Mouse (Mus musculus) intestine, embryonic 15.5 days (tissue): ENCODE measurements around the gene Itgb6. TPM values are rescaled to one million over a fixed set of nuclear protein-coding genes. Genes with fewer than 3 reads are reported as not detected.

Experiments
- ATAC-seq: fragments of 200-750 bp; cut with Nextera tagmentation; 2 replicates; pipeline ENCODE4 v1.8.0; 2017; ENCODE audit warnings: moderate TSS enrichment, moderate library complexity
- H3K27ac ChIP-seq: fragments of 300-500 bp; sonication (generic); 2 replicates; pipeline ENCODE4 v1.5.1; 2015; ENCODE audit warnings: mild to moderate bottlenecking, inconsistent platforms
- H3K27me3 ChIP-seq: fragments of 300-500 bp; sonication (generic); replicated peaks from 2 replicates; pipeline ENCODE4 v1.6.1; 2015; ENCODE audit warnings: inconsistent platforms
- H3K36me3 ChIP-seq: fragments of 300-500 bp; sonication (generic); 2 replicates; pipeline ENCODE4 v1.6.1; 2015; ENCODE audit warnings: inconsistent platforms
- H3K4me1 ChIP-seq: fragments of 300-500 bp; sonication (generic); replicated peaks from 2 replicates; pipeline ENCODE4 v1.6.1; 2015; ENCODE audit warnings: inconsistent platforms
- H3K4me2 ChIP-seq: fragments of 300-500 bp; sonication (generic); replicated peaks from 2 replicates; pipeline ENCODE4 v1.6.1; 2015; ENCODE audit warnings: mild to moderate bottlenecking, inconsistent platforms
- H3K4me3 ChIP-seq: fragments of 300-500 bp; sonication (generic); replicated peaks from 2 replicates; pipeline ENCODE4 v1.5.1; 2015; ENCODE audit warnings: inconsistent platforms
- H3K9ac ChIP-seq: fragments of 300-500 bp; sonication (generic); 2 replicates; pipeline ENCODE4 v1.6.1; 2015; ENCODE audit warnings: inconsistent platforms
- H3K9me3 ChIP-seq: fragments of 300-500 bp; sonication (generic); 2 replicates; pipeline ENCODE4 v1.6.1; 2016; ENCODE audit warnings: inconsistent platforms
- WGBS: fragments of 180-500 bp; shearing (Covaris S2); methylation state at CpG from one replicate; pipeline ENCODE4 v1.1.7; 2015; 5-methylcytosine and 5-hydroxymethylcytosine counted together
- polyA plus RNA-seq: library from polyadenylated mRNA; unstranded; fragments of >200 nt; fragmentation: Nextera tagmentation; extraction: Ambion mirVana; gene quantifications from 2 replicates; pipeline ENCODE4 v1.2.1, GENCODE M21; 2015

Gene Itgb6
- polyA plus RNA-seq, 1 experiment from 2014 or later: 9.0 TPM

DNA sequence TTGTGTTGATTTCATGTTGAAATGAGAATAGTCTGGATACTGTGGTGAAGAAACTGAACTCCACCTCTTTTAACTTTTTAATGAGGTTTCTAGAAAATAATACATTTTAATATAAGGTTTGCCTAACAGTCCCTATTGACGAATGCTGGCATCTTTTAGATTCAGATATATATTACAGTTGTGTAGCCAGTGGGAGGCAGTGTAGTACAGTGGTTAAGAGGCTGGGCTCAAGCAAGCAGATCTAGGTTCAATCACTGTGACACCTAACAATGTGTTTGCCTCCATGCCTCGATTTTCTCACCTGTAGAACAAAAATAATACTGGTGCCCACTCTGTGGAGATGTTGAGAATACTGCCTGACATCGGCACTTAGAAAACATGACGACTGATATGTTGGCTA lies 114.5 kb downstream of the Itgb6 start:
- Histone ChIP-seq H3K27me3 (no peaks in the 10 kb centered on the region), H3K4me3 (no peak overlapping the region), H3K9ac (no peak overlapping the region), H3K4me2 (no peak overlapping the region), H3K9me3 (no peaks in the 10 kb centered on the region), H3K36me3 (no peaks in the 10 kb centered on the region), H3K4me1 (no peaks in the 10 kb centered on the region), H3K27ac (no peak overlapping the region)
- 68% methylated on average over 4 of the region's 4 CpGs for WGBS
- ATAC-seq: no peak

- ATAC-seq: peak; percentile 62; the same call in 1 of the 2 replicates
- Histone ChIP-seq H3K9ac (no peak overlapping the region), H3K4me1 (no peaks in the 10 kb centered on the region), H3K27ac (no peak overlapping the region), H3K4me3 (no peak overlapping the region), H3K9me3 (no peaks in the 10 kb centered on the region), H3K27me3 (no peaks in the 10 kb centered on the region), H3K36me3 (no peaks in the 10 kb centered on the region), H3K4me2 (no peak overlapping the region)
- WGBS: 71% methylated on average over 2 of the region's 2 CpGs
These were observed 121.1 kb downstream of the Itgb6 start for GRCm38 (mm10) chr2:60601326-60601725.

DNA sequence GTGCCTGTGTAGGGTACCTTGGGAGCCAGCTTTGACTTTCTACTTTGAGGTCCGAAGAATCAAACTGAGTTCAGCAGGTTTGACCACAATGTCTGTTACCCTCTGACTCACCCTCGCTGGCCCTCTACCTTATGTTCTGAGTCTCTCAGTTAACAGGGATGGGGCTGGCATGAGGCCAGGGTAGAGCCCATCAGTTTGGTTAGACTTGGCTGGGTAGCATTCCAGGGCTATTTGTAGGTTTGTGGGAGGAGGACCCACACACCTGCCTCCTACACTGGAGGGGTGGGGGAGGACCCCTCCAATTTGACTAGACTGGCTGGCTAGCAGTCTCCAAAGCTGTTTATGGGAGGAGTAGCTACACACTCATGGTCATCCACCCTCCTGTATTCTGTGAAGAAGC lies 121.6 kb downstream of the Itgb6 start:
- no peak for ATAC-seq
- H3K9ac ChIP-seq: no peak overlapping the region
- no peaks in the 10 kb centered on the region for H3K4me1 ChIP-seq
- H3K9me3 ChIP-seq: no peaks in the 10 kb centered on the region
- H3K4me3 ChIP-seq: no peak overlapping the region
- no peak overlapping the region for H3K4me2 ChIP-seq
- no peaks in the 10 kb centered on the region for H3K36me3 ChIP-seq
- no peak overlapping the region for H3K27ac ChIP-seq
- no peaks in the 10 kb centered on the region for H3K27me3 ChIP-seq
- 93% methylated on average over 2 of the region's 2 CpGs for WGBS

DNA sequence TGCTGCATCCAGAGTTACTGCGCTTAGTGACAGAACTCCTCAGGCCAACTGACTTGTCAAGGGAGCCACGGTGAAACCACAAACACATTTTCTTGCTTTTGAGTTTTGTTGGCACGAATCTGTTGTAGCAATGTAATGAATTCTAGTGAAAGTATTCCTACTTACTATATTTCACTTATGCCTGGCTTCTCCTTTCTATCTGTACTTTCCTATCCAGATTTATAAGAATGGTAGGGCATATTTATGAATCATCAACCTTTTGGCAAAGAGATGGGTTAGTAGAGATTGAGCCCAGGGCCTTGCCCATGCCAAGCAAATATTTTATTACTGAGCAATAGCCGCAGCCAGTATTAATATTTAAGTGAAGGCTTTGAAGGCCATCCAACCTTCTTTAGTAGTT lies 139.0 kb downstream of the Itgb6 start:
- Histone ChIP-seq H3K4me2 (no peak overlapping the region), H3K4me1 (no peaks in the 10 kb centered on the region), H3K36me3 (no peaks in the 10 kb centered on the region), H3K9ac (no peak overlapping the region), H3K27ac (no peak overlapping the region), H3K9me3 (no peaks in the 10 kb centered on the region), H3K27me3 (no peaks in the 10 kb centered on the region), H3K4me3 (no peak overlapping the region)
- 84% methylated on average over 4 of the region's 4 CpGs for whole genome bisulfite sequencing
- no peak for ATAC-seq

- H3K4me2 ChIP-seq: no peak overlapping the region
- no peak overlapping the region for H3K9ac ChIP-seq
- no peak overlapping the region for H3K4me3 ChIP-seq
- no peak overlapping the region for H3K27ac ChIP-seq
- H3K36me3 ChIP-seq: no peaks in the 10 kb centered on the region
- no peak for ATAC-seq
- no peaks in the 10 kb centered on the region for H3K9me3 ChIP-seq
- WGBS: 67% methylated on average over 4 of the region's 4 CpGs
- H3K27me3 ChIP-seq: no peaks in the 10 kb centered on the region
- H3K4me1 ChIP-seq: peaks cover 10% of the 10 kb centered on the region; the same call in 1 of the 2 replicates
These were observed 167.9 kb downstream of the Itgb6 start for GRCm38 (mm10) chr2:60554561-60554960.

DNA sequence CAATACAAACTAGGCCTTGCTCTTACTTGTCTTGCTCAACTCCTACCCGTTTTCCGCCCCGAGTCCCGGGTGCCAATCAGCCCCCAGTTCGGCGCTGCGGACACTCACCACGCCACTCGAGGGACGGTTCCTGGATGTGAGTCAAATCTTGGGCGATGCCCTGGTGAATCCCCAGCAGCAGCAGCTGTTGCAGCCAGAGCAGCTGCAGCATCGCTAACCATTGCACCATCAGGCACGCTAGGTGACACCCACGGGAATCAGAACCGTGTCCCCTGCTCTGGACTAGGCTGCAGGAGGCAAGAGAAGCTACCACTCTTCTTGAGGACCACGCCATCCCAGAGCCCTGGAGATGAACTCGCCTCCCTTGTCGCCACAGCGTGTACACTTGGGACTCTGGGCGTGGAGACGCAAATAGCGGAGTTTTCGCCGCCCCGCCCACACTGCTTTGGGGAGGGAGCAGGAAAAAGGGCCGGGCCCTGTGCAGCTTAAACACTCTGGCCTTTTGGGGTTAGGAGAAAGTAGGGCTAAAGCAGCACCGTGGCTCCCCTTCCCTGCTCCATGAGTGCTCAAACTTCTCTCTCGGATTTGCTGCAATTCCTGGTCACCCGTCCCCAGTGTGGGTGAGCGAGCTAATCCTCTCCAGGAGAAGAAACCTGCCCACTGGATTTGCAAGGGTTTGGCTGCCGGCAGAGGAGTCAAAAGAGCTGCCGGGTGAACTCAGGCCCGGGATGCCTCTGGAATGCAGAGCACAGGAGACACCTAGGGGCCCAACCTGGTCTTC lies 169.4 kb downstream of the Itgb6 start, which contains the start of gene Pla2r1:
Gene Pla2r1 (minus strand): TSS at position 407 of the 781 bp plus-strand sequence.
- no peaks in the 10 kb centered on the region for H3K9me3 ChIP-seq
- peak within 1 kb of the TSS; percentile 36 for H3K9ac ChIP-seq
- peak within 1 kb of the TSS; percentile 86 for H3K4me2 ChIP-seq
- WGBS: 5% methylated on average over 33 of the region's 33 CpGs
- no peak within 1 kb of the TSS for H3K27ac ChIP-seq
- peaks cover 10% of the 10 kb centered on the region; the same call in 1 of the 2 replicates for H3K4me1 ChIP-seq
- peak within 1 kb of the TSS; percentile 39 for H3K4me3 ChIP-seq
- H3K27me3 ChIP-seq: no peaks in the 10 kb centered on the region
- peak; percentile 80 for ATAC-seq
- H3K36me3 ChIP-seq: no peaks in the 10 kb centered on the region

DNA sequence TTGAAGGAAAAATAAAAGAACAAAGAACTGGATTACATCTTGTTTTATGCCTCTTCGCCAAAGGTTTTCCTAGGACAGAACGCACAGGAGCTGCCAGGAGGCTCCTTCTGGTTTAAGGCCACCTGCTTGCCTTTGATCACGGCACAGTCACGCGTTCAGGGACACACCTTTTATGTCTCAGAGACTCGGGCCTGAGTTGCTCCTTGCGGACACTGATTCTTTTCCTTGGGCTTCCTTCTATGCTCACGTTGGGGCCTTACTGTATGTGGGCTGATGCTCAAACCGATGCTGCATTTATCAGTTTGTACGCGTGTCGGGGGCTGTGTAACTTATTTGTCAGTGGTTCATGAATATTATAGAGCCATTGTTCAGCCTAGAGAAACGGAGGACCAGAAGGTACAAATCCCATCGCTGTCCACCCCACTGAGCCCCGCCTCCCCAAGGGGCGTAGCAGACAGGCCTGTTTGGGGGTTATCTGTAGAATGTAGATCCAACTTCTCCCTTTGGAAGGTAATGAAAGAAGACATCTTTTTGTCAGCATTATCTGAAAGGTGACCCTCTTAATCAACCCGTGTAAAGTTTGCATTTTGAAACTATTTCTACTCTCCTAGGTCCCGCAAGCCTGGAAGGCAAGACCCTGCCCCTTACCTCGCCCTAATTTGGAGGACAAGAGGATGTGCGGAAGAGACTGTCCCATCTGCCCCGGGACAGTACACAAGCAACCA lies 170.1 kb downstream of the Itgb6 start:
- Histone ChIP-seq H3K4me3 (peak overlapping the region; percentile 39), H3K27me3 (no peaks in the 10 kb centered on the region), H3K36me3 (no peaks in the 10 kb centered on the region), H3K4me2 (peak overlapping the region; percentile 86), H3K9me3 (no peaks in the 10 kb centered on the region), H3K27ac (no peak overlapping the region), H3K4me1 (peaks cover 10% of the 10 kb centered on the region; the same call in 1 of the 2 replicates), H3K9ac (peak overlapping the region; percentile 36; the same call in 1 of the 2 replicates)
- ATAC-seq: no peak
- WGBS: 42% methylated on average over 21 of the region's 21 CpGs

DNA sequence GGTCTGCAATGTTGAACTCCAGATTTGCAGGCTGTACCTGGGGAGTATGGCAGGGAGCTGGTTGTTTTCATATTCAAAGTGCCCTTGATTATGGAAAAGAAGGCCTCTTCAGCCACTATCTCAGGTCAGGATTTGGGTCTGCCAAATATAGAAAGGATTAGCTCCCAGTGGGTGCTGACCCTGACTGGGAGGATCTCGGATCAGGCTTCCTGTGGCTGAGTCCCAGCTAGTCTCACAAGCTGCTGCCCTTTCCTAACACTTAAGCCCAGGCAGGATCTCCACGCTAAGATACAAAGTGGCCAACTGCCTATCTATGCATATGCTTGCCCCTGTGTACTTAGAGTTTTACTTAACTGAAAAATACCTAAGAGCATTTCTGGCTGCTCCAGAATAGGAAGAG lies 170.8 kb downstream of the Itgb6 start:
- Histone ChIP-seq H3K9me3 (no peaks in the 10 kb centered on the region), H3K4me3 (no peak overlapping the region), H3K27me3 (no peaks in the 10 kb centered on the region), H3K4me1 (peaks cover 10% of the 10 kb centered on the region; the same call in 1 of the 2 replicates), H3K4me2 (no peak overlapping the region), H3K36me3 (no peaks in the 10 kb centered on the region), H3K27ac (no peak overlapping the region), H3K9ac (no peak overlapping the region)
- ATAC-seq: no peak
- WGBS: 70% methylated on average over 2 of the region's 2 CpGs

DNA sequence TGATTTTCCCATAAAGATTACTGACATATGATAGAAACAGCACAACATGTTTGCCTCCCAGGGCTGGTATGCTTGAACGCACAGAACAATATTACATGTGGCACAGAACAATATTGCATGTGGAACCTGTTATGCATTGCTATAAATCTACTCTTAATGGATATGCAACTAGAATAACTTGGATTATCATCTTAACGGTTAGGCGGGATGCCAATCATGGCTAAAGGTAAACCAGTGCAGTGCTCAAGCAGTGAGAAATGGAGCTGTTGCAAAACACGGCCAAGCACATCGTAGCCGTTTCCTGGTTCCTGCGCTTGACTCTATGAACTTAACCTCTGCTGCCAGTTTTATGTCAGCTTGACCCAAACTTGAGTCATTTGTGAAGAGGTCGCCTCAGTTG lies 171.9 kb downstream of the Itgb6 start:
- WGBS: 92% methylated on average over 8 of the region's 8 CpGs
- no peak for ATAC-seq

DNA sequence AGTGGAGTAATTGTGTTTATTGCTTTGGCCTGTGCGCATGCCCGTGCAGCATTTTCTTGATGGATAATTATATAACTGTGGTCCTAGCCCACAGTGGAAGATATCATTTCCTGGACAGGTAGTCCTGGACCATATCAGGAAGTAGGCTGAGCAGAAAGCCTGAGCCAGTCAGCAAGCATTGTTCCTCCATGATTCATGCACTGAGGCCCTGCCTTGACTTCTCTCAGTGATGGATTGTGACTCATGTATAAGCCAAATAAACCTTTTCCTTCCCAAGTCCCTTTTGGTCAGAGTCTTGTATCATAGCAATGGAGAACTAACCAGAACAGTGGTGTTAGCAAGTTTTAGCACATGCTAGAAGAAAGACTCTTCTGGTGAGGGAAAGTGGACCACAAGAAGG lies 172.6 kb downstream of the Itgb6 start:
- Histone ChIP-seq H3K9ac (no peak overlapping the region), H3K9me3 (no peaks in the 10 kb centered on the region), H3K4me3 (no peak overlapping the region), H3K4me1 (peaks cover 10% of the 10 kb centered on the region; the same call in 1 of the 2 replicates), H3K36me3 (no peaks in the 10 kb centered on the region), H3K27me3 (no peaks in the 10 kb centered on the region), H3K4me2 (no peak overlapping the region), H3K27ac (no peak overlapping the region)
- WGBS: 77% methylated on average over 2 of the region's 2 CpGs
- no peak for ATAC-seq

More for the DNA sequence above, 171.9 kb downstream of the Itgb6 start:
- Histone ChIP-seq H3K4me3 (no peak overlapping the region), H3K27me3 (no peaks in the 10 kb centered on the region), H3K36me3 (no peaks in the 10 kb centered on the region), H3K9ac (no peak overlapping the region), H3K4me2 (no peak overlapping the region), H3K4me1 (peaks cover 10% of the 10 kb centered on the region; the same call in 1 of the 2 replicates), H3K9me3 (no peaks in the 10 kb centered on the region), H3K27ac (no peak overlapping the region)
